Mouse (Mus musculus): ENCODE data around the gene Asdurf.
"Not testable (repeated sequence)": the region's sequence is repeated elsewhere in the genome, so short reads cannot be mapped to it uniquely, and the experiment has no call there.

Gene Asdurf

DNA sequence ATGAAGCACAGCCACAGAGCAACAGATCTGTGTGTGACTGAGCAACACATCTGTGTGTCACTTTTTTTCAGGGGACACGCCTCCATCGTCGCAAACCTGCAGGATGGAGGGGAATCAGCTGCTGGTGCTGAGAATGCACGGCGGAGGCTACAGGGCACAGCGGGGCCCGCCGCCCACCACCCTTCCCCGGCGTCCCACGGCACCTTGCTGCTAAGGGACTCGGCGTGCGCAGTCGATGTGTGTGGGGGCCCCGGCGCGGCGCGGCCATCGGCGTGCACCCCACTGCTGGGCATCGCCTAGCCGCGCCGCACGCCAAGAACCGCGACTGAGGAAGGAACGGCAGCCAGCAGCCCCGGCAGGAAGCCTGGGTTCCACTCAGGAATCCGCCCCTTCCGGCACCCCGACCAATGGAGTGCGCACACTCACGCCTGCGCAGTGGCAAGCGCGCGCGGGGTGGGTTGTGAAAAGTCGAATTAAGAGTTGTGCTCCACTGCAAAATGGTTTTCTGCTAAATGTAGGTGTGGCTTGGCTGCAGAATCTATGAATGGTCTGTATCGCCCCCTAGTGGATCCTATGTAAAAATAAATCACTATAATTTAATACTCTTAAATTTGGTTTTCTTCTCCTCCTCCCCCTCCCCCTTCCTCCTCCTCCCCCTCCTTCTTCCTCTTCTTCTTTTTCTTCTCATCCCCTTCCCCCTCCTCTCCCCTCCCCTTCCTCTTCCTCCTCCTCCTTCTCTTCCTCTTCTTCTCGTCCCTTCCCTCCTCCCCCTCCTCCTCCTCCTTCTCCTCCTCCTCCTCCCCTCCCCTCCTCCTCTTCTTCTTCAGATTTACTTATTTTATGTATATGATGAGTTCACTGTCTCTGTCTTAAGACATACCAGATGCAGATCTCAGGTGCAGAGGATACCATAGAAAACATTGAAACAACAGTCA lies at the start of gene Asdurf, which contains the start of the genes Gm28551 and Asnsd1:
Gene Asdurf, minus strand, starts transcription at position 293 of the 935 bp plus-strand sequence.
Gene Gm28551, minus strand, starts transcription at position 341 of the 935 bp plus-strand sequence.
Gene Asnsd1, minus strand, starts transcription at position 426 of the 935 bp plus-strand sequence.
- DNase-seq (ENCODE audit: low spot score in 2 of 2) = peak; percentile 93 to 97

DNA sequence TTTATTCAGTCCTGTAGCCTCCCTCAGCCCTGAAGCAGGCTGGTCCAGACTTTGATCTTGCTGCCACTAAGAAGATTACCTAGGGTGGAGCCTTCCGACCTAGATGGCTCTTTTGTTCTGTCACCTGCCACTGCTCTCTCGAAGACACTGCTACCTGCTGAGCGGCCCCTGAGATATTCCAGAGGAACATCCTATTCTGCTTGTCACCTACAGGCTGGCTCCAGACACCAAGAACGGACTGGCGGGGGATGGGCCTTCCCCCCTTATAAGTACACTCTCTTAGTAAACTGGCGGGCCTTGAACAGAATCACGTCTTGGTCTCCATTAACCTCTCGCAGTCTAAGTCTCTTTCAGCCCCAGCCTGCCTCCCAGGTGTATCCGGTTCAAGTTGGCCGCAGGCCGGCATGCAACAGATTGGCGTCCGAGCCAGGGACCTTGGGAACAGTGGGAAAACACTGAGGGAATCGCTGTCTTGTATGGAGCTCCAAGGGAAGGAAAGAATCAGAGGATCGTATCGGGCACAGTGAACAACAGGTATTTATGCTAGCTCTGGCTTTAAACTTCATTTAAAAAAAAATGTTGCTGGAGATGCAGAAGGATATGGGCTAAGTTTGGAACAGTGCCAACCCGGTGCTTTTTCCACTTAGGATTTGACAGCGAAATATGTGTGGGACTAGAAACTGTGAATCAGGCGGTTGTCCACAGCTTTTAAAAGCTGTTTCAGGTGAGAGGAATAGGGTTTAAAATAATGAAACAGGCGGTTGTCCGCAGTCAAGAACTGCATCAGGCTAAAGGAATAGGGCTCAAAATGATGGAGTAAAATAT lies 41.7 kb upstream of the Asdurf start:
- peak in 1 of 2 experiments; percentile 3 for DNase-seq (ENCODE audit: low spot score in 2 of 2)

DNA sequence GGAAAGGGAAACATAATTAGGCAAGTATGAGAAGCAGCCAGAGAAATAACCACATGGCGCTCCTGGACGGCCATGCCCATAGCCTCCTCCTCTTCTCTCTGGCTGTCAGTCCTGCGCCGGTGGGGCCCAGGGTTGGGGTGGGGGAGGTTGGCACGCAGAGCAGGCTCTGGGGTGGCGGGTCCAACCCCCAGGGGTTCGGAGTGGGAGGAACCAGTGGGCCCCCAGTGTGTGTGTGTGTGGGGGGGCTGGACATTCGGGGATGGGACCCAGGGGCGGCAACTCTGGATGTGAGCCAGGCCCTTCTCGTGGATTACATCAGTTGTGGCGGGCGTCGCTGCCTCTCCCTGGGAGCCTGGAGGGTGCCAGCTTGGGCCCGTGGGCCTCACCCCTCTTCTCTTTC lies 36.3 kb upstream of the Asdurf start:
- DNase-seq (ENCODE audit: low spot score in 2 of 2) = no peak

DNA sequence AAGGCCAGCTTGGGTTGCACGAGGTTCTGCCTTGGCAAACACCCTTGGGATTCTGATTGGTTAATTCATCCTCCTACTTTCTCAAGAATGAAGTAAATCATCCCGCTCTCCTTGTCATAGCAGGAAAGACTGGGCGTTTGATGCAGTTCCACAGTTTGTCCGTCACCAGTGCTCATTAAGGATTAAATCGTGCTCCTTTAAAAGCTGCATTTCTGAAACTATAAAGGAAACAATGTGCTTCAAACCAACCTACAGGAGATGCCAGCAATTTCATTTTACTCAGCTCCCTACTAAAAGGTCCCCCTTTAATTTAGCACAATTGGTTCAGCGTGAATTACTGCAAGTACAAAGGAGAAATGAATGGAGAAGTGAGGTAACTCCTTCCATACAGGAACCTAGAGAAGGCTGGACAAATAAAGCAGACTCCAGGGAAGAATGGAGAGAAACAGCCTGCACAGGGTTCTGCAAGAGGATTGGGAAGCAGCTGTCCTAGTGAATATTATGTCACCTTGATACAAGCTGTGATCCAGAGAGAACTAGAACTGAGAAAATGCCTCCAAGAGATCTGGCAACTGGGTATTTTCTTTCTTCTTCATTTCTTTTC lies 31.8 kb upstream of the Asdurf start:
- no peak for DNase-seq (ENCODE audit: low spot score in 2 of 2)

DNA sequence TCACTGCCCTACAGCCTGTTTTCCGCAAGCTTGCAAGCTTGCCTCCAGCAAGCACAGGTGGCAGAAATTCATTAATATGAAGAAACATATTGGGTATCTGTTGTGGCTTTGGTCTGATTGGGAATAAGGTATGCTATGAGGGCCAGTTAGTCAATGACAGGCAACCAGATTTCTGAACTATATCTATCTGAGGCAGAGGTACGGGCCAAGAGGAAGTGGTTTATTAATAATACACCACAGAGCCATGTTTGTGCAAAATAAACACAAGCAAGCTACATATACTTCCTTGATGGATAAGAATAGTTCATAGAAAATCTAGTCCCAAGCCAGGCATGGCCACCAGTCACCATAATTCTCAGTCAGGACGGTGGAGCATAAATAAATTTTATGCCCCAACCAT lies 25.3 kb upstream of the Asdurf start:
- no peak for DNase-seq (ENCODE audit: low spot score in 2 of 2)

- DNase-seq (ENCODE audit: low spot score in 2 of 2) = not testable (repeated sequence)
Measured at GRCm38 (mm10) chr1:53375965-53376364, 23.5 kb upstream of the Asdurf start.

DNA sequence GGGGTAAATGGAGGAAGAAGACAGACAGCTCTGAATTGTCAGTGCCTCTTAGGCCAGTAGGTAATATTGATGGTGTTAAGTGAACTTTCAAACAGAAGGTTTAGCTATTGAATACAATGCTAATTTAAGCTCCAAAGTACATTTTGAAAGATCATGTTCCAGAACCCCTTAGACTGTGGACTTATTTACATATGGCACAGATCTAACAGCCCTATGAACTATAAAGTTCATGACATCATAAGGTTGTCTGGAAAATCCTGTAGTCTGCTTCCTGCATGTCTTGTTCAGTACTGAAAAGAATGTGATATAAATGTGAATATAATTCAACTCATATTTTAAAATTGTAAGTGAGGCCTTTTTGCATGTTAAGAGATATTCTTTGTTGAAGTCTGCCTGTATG lies 6.6 kb upstream of the Asdurf start:
- DNase-seq (ENCODE audit: low spot score in 2 of 2) = no peak

- DNase-seq (ENCODE audit: low spot score in 2 of 2) = no peak
Measured at GRCm38 (mm10) chr1:53341071-53341470, 11.3 kb downstream of the Asdurf start.

- DNase-seq (ENCODE audit: low spot score in 2 of 2) = not testable (repeated sequence)
Measured at GRCm38 (mm10) chr1:53337403-53337802, 15.0 kb downstream of the Asdurf start.

DNA sequence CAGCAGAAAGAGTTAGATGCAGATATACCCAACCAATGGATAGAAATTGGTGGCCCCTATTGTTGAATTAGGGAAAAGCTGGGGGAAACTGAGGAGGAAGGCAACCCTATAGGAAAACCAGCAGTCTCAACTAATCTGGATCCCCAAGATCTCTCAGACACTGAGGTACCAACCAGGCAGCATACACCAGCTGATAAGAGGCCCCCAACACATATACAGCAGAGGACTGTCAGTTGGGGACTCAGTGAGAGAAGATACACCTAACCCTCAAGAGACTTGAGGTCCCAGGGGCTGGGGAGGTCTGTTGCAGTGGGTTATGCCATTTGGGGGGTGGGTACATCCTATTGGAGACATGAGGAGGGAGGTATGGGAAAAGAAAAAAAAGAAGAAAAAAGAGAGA lies 17.0 kb downstream of the Asdurf start:
- DNase-seq (ENCODE audit: low spot score in 2 of 2) = no peak

DNA sequence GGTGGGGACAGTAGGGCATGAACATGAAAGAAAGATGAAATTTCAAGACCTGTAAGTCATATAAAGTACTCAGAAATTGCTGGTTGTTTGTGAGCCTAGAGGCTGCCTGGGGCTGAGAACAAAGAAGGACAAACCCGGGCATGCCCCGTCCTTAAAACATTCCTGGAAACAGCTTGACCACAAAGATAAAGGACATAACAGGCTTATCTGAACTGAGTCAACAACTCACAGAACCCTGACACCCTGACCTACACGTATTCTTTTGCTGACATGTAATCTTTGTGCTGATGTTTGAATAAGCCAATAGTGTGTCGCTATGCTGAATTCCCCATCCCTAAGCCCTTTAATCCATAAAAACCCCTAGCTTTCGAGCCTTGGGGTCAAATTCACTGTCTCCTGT lies 18.9 kb downstream of the Asdurf start:
- DNase-seq (ENCODE audit: low spot score in 2 of 2) = not testable (repeated sequence)

- no peak for DNase-seq (ENCODE audit: low spot score in 2 of 2)
Measured at GRCm38 (mm10) chr1:53324827-53325494, 27.5 kb downstream of the Asdurf start.

- DNase-seq (ENCODE audit: low spot score in 2 of 2) = no peak
Measured at GRCm38 (mm10) chr1:53324277-53324676, 28.1 kb downstream of the Asdurf start.

GRCm38 (mm10) chr1:53323254-53323653 lies 29.2 kb downstream of the Asdurf start:
- no peak for DNase-seq (ENCODE audit: low spot score in 2 of 2)

DNA sequence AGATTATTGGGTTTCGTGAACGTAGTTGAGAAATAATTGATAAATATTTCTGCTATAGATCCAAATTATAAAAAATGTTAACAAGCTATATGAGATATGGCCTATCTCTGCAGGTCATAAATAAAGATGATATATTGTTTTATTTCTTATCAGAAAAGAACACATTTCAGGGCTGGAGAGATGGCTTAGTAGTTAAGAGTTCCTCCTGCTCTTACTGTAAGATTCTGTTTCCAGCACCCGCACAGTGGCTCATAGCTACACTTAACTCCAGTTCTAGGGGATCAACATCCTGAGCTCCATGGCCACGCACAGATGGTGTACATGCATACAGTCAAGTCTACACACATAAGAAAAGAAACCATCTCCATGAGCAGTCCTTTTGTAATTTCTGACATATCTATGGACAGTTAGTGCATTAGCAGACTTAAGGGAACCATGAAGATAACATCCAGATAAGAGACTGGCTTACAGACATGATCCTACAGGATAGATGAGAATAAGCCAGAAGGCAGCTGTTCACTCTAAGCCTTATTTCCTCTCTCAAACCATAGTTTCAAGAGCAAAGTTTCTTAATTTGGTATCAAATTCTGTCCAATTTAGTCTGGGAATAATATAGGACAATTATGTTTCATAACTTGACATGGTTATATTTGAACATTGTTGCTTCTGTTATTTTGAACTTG lies 30.6 kb downstream of the Asdurf start:
- no peak for DNase-seq (ENCODE audit: low spot score in 2 of 2)

DNA sequence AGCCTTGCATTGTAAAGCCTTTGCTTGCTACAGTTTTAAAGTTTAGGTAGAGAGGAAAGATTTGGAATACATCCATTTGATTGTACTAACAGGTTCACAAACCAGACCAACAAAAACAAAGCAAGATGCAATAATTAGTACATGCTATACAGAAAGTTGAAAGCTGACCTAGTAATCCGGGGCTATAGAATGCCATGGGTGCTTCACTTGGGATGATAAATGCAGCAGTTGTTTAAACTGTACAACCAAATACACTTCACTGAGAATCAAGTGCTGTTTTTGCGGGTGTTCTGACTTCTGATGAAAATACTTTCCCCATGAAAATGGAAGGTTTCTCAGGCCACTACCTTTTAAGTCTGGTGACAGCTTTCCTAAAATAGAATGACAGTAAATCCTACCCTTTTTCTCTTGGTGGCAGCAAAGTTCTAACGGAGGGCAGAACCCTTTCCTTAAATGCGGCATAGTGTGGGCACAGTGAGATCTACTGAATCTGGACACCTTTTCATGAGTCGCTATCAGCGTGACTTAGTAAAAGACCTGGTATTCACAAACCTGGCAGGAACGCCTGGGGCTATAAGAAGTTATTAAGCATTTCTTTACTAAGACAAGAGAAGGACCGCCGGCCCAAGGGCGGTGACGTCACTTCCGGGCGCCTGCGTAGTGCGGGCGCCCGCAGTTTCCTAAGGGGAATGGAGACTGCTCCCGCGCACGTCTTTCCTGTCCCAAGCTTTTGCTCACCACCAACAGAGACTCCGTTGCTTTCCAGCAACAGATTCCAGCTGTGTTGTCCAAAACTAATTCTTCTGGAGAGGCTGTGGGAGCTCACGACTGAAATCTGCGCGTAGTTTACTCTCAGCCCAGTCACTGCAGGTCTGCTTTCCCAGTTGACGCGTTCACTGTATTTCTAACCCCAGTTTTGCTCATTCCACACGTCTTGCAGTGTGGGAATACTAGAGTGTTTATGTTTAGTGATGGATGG lies 39.1 kb downstream of the Asdurf start, which contains the start of gene Osgepl1:
Gene Osgepl1, plus strand, starts transcription at position 636 of the 979 bp plus-strand sequence.
- peak; percentile 51 to 82 for DNase-seq (ENCODE audit: low spot score in 2 of 2)

DNA sequence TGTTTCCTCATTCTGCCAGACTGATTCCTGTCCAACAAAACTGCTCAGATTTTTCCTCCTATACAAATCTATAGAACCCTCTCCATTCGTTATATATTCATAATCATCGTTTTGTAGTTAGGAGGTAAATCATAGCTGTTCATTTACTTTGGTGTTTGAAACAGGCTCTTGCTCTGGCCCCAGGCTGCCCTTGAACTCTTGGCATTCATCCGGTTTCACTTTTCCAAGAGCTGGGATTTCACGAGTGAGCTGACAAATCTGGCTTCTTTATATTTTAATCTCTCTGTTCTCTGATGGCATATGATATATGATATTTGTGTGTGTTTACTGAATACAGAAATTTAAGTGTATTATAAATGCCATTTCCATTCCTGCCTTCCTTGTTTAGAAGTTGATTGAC lies 51.9 kb downstream of the Asdurf start:
- DNase-seq (ENCODE audit: low spot score in 2 of 2) = no peak
